Mouse (Mus musculus) ovary, adult 10 weeks (tissue): ENCODE measurements around the gene Tpd52l2. TPM values are rescaled to one million over a fixed set of nuclear protein-coding genes. Genes with fewer than 3 reads are reported as not detected.

ENCODE experiments used
- polyA plus RNA-seq: library from polyadenylated mRNA; stranded (reverse); fragments of 350-450 nt; fragmentation: Illumina TruSeq; extraction: RNeasy Lipid Tissue Mini Kit (QIAGEN cat#74804); gene quantifications from one replicate; pipeline ENCODE4 v1.2.3, GENCODE M21; 2014

The Tpd52l2 gene
- 69.5 TPM for polyA plus RNA-seq

GRCm38 (mm10) chr2:181496831-181497547, at the start of gene Tpd52l2:
Gene Tpd52l2 (plus strand): TSS chr2:181497142.

GRCm38 (mm10) chr2:181459153-181459672, 37.7 kb upstream of the Tpd52l2 start, which contains the start of gene Zbtb46:
Gene Zbtb46 (minus strand): TSS chr2:181459426.

DNA sequence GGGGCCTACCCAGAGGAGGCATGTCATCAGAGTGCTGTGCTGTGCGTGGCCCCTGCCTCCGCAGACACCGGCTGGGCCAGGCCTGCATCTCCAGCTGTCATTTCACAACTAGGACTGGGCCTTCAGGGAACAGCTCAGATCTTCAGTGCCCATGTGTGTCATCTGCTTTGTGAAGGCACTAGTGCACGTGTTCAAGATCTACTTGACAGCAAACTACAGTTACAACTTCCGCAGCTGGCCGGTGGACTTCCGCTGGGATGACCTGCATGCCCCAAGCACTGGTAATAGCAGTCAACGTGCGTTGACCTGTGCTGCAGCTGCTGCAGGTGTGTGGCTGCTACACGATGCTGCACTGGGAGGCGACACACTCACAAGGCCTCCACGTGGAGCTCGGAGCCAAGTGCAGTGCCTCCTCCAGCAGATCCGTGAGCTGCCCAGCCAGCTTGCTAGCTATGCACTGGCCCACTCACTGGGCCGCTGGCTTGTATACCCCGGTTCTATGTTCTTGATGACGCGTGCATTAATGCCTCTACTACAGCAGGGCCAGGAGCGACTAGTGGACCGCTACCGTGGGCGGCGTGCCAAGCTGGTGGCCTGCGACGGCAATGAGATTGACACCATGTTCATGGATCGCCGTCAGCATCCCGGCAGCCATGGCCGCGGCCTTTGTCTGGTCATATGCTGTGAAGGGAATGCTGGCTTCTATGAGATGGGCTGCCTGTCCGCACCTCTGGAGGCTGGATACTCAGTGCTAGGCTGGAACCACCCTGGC, 3.6 kb upstream of the Tpd52l2 start, which contains the start of gene Abhd16b:
Abhd16b (plus strand) TSS at position 51 of the 772 bp plus-strand sequence.

DNA sequence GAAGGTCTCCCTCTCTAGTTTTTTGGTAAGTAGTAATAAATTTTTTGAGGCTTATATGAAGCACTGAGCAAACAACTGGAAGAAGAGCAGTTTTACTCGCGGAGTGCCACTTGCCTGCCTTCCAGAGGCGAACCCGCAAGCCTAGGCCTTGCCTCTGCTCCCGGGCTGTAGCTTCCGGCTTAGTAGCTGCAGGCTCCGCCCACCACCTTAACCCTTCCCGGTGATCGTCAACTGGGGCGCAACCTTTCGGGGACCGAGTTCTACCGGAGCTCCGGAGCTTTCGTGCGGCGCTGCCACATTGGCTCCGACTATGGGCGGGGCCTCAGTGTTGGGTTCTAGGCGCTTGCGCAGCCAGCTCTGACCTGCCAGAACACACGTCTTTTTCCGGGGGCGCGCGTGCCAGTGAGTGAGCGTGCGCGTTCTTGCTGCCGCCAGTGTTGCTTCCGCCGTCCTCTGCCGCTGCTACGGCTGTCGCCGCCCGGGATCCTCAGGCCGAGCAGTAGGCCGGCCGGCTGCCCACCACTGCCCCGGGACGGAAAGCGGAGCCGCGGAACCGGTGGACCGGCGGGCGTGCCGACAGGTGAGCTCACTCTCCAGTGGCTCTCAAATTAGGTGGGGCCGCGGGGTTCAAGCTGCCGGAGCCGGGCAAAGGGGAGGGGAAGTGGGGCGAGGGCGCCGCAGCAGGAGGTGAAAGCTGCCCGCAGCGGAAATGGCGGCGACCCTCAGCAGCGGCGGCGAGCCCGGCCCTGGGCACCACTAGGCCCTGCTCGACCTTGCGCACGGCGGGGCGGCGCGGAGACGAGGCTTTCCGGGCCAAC, 23.4 kb downstream of the Tpd52l2 start, which contains the start of gene Dnajc5:
Dnajc5 (plus strand) TSS at position 368 of the 818 bp plus-strand sequence.

Other genes starting within 250 kb of the Tpd52l2 start
- 5.6 TPM for gene Gmeb2, start 209.1 kb upstream of the Tpd52l2 start, polyA plus RNA-seq
- not detected for gene Stmn3, start 182.6 kb upstream of the Tpd52l2 start, polyA plus RNA-seq
- 7.9 TPM for gene Rtel1, start 177.4 kb upstream of the Tpd52l2 start, polyA plus RNA-seq
- 0.86 TPM for gene Zgpat, start 132.2 kb upstream of the Tpd52l2 start, polyA plus RNA-seq
- 28.3 TPM for gene Arfrp1, start 131.7 kb upstream of the Tpd52l2 start, polyA plus RNA-seq
- 0.88 TPM for gene Lime1, start 117.1 kb upstream of the Tpd52l2 start, polyA plus RNA-seq
- gene Zbtb46, start 37.7 kb upstream of the Tpd52l2 start, polyA plus RNA-seq: 11.5 TPM
- not detected for gene Abhd16b, start 3.9 kb upstream of the Tpd52l2 start, polyA plus RNA-seq
- gene Dnajc5, start 23.3 kb downstream of the Tpd52l2 start, polyA plus RNA-seq: 43.8 TPM
- gene Uckl1, start 87.8 kb downstream of the Tpd52l2 start, polyA plus RNA-seq: 9.2 TPM
- 55.6 TPM for gene Prpf6, start 94.7 kb downstream of the Tpd52l2 start, polyA plus RNA-seq
- 3.9 TPM for gene Zfp512b, start 95.7 kb downstream of the Tpd52l2 start, polyA plus RNA-seq
- gene Samd10, start 102.1 kb downstream of the Tpd52l2 start, polyA plus RNA-seq: 6.8 TPM
- gene Gm29797, start 159.9 kb downstream of the Tpd52l2 start, polyA plus RNA-seq: not detected
- gene Sox18, start 174.5 kb downstream of the Tpd52l2 start, polyA plus RNA-seq: 0.66 TPM
- 0.43 TPM for gene Tcea2, start 183.2 kb downstream of the Tpd52l2 start, polyA plus RNA-seq
- gene Rgs19, start 196.8 kb downstream of the Tpd52l2 start, polyA plus RNA-seq: 24.6 TPM
- not detected for gene Lkaaear1, start 201.3 kb downstream of the Tpd52l2 start, polyA plus RNA-seq
- gene Oprl1, start 217.9 kb downstream of the Tpd52l2 start, polyA plus RNA-seq: 0.88 TPM